Mouse (Mus musculus): Measurements from ENCODE around the gene Mier1. TPM values are rescaled to one million over a fixed set of nuclear protein-coding genes. Genes with fewer than 3 reads are reported as not detected.

The Mier1 gene
- total and polyA plus RNA-seq, 3 experiments = 18.7 to 41.1 (median 22.3) TPM

GRCm38 (mm10) chr4:103120874-103121389 lies 6.7 kb downstream of the Mier1 start (continued):
- TF ChIP-seq CTCF (IDR thresholded peaks at IDR 0.05 in 2 of 3, conservative IDR thresholded peaks at IDR 0.05 in 1 of 3; ENCODE audit: control insufficient read depth in 1 of 3, insufficient read depth in 1 of 3, low read depth in 2 of 3, low read length in 3 of 3, poor library complexity in 1 of 3, severe bottlenecking in 1 of 3) (no peak), ETS1 (IDR thresholded peaks at IDR 0.05; ENCODE audit: low read depth, low read length) (0 out of 2 replicates have a peak, but pooled peaks have one; percentile 38), CHD2 (IDR thresholded peaks at IDR 0.05; ENCODE audit: low read length) (no peak), POLR2A (IDR thresholded peaks at IDR 0.05; ENCODE audit: control insufficient read depth in 1 of 2, insufficient read depth in 1 of 2, low read depth in 1 of 2, low read length in 2 of 2, poor library complexity in 1 of 2) (no peak), MYB (IDR thresholded peaks at IDR 0.05; ENCODE audit: low read depth, low read length) (no peak), KAT2A (conservative IDR thresholded peaks at IDR 0.05; ENCODE audit: low read depth, low read length) (no peak), TAL1 (IDR thresholded peaks at IDR 0.05; ENCODE audit: low read length) (no peak), SIN3A (IDR thresholded peaks at IDR 0.05; ENCODE audit: low read length) (no peak), GABPA (IDR thresholded peaks at IDR 0.05; ENCODE audit: low read depth, low read length) (no peak), ZMIZ1 (IDR thresholded peaks at IDR 0.05; ENCODE audit: low read depth, low read length) (no peak)

GRCm38 (mm10) chr4:103123086-103123485 lies 8.9 kb downstream of the Mier1 start:
- H3K9me3 ChIP-seq (replicated peaks; ENCODE audit: insufficient read depth, low read length) = no peaks in the 10 kb centered on the region
- H3K4me1 ChIP-seq (ENCODE audit: control insufficient read depth in 1 of 2, insufficient read depth in 2 of 2, low read length in 2 of 2) = peaks cover 13 to 14% of the 10 kb centered on the region in 2 experiments
- H3K36me3 ChIP-seq (ENCODE audit: control insufficient read depth in 1 of 2, insufficient read depth in 2 of 2, low read length in 2 of 2) = peaks cover 0 to 34% of the 10 kb centered on the region in 2 experiments; a peak in 2 of 4 replicates
- H3K79me2 ChIP-seq (ENCODE audit: control insufficient read depth, insufficient read depth, low read length, poor library complexity) = peaks cover 39% of the 10 kb centered on the region
- no peaks in the 10 kb centered on the region for H3K27me3 ChIP-seq (ENCODE audit: control insufficient read depth in 1 of 2, insufficient read depth in 2 of 2, low read length in 2 of 2)
- no peak overlapping the region for H3K9ac ChIP-seq (ENCODE audit: control insufficient read depth, low read depth, low read length, poor library complexity, severe bottlenecking)
- TF ChIP-seq ZC3H11A (IDR thresholded peaks at IDR 0.05; ENCODE audit: low read depth, low read length) (no peak), ZKSCAN1 (IDR thresholded peaks at IDR 0.05; ENCODE audit: low read depth, low read length) (no peak), SIN3A (IDR thresholded peaks at IDR 0.05; ENCODE audit: low read length) (no peak)
- no peak overlapping the region for H3K27ac ChIP-seq (ENCODE audit: control insufficient read depth, low read depth, low read length)
- H3K4me3 ChIP-seq (ENCODE audit: control insufficient read depth in 1 of 2, insufficient read depth in 1 of 2, low read depth in 2 of 2, low read length in 2 of 2) = no peak overlapping the region; a peak in 1 of 4 replicates
- DNase-seq (ENCODE audit: low read depth, low spot score) = no peak

DNA sequence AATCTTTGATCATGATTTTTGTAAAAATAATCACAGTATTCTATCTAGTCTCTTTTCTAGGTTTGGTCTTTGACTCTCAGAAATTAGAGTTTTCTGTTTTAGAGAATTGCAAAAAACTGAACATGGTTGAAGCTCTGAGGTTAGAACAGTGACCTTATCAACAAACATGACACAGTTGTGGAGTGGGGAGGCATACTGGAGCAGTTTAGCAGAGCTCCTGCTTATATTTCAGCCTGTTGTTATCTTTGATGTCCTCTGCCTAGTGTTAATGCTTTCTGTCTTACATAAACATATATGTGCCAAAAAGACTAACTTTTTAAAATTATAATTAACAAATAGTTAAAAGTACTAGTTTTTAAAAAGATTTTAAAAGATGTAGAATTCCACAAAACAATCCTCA lies 9.4 kb downstream of the Mier1 start:
- Histone ChIP-seq H3K27ac (ENCODE audit: control insufficient read depth, low read depth, low read length) (no peak overlapping the region), H3K9me3 (replicated peaks; ENCODE audit: insufficient read depth, low read length) (no peaks in the 10 kb centered on the region), H3K79me2 (ENCODE audit: control insufficient read depth, insufficient read depth, low read length, poor library complexity) (peaks cover 40% of the 10 kb centered on the region), H3K4me3 (ENCODE audit: control insufficient read depth in 1 of 2, insufficient read depth in 1 of 2, low read depth in 2 of 2, low read length in 2 of 2) (no peak overlapping the region; a peak in 1 of 4 replicates), H3K36me3 (ENCODE audit: control insufficient read depth in 1 of 2, insufficient read depth in 2 of 2, low read length in 2 of 2) (peaks cover 0 to 33% of the 10 kb centered on the region in 2 experiments; a peak in 3 of 4 replicates), H3K27me3 (ENCODE audit: control insufficient read depth in 1 of 2, insufficient read depth in 2 of 2, low read length in 2 of 2) (no peaks in the 10 kb centered on the region), H3K4me1 (ENCODE audit: control insufficient read depth in 1 of 2, insufficient read depth in 2 of 2, low read length in 2 of 2) (peaks cover 11 to 13% of the 10 kb centered on the region in 2 experiments), H3K9ac (ENCODE audit: control insufficient read depth, low read depth, low read length, poor library complexity, severe bottlenecking) (no peak overlapping the region)
- TF ChIP-seq SIN3A (IDR thresholded peaks at IDR 0.05; ENCODE audit: low read length) (peak; percentile 54), EP300 (IDR thresholded peaks at IDR 0.05; ENCODE audit: low read depth in 1 of 2, low read length in 2 of 2) (peak in 1 of 2 experiments; percentile 67; a peak in 1 of 4 replicates), GATA1 (IDR thresholded peaks at IDR 0.05; ENCODE audit: low read depth, low read length) (peak; percentile 55), MAFK (IDR thresholded peaks at IDR 0.05; ENCODE audit: borderline replicate concordance, low read depth, low read length) (no peak), POLR2AphosphoS5 (IDR thresholded peaks at IDR 0.05; ENCODE audit: borderline replicate concordance, low read depth, low read length) (no peak), ETS1 (IDR thresholded peaks at IDR 0.05; ENCODE audit: low read depth, low read length) (peak; percentile 42; the same call in 1 of the 2 replicates), ZNF384 (IDR thresholded peaks at IDR 0.05; ENCODE audit: low read depth, low read length) (peak; percentile 44; the same call in 1 of the 2 replicates)
- DNase-seq (ENCODE audit: low read depth, low spot score) = peak; percentile 61

Data from MEL (cell line).